Mouse (Mus musculus) myocyte (in vitro differentiated cells): Measurements from ENCODE around the gene Rassf4.

ENCODE experiments used
- E2F4 ChIP-seq: IDR thresholded peaks from one replicate; pipeline ENCODE4 v1.6.1; 2011; ENCODE audit warnings: mild to moderate bottlenecking, control low read depth, moderate library complexity; ENCODE audit not compliant: insufficient read depth
- POLR2A ChIP-seq: IDR thresholded peaks from one replicate; pipeline ENCODE4 v1.6.1; 2011; ENCODE audit warnings: low read depth, mild to moderate bottlenecking, control low read depth, moderate library complexity; ENCODE audit not compliant: insufficient read length
- POLR2AphosphoS2 ChIP-seq: IDR thresholded peaks from one replicate; pipeline ENCODE4 v1.6.1; 2011; ENCODE audit warnings: low read depth, control low read depth; ENCODE audit not compliant: insufficient read length

- TF ChIP-seq E2F4 (no peak), POLR2AphosphoS2 (no peak), POLR2A (no peak)
Measured at GRCm38 (mm10) chr6:116694346-116694745, 20.6 kb upstream of the Rassf4 start.
